ENCODE assay signal across 8 mouse cellular contexts in genomic region chr17:65559273-65559672, GRCm38 (mm10). TPM values are rescaled to one million over a fixed set of nuclear protein-coding genes. Genes with fewer than 3 reads are reported as not detected.
DNase-seq lines count a peak whose midpoint lies in the region; ATAC-seq and TF ChIP-seq lines count a peak whose summit lies in the region.

No protein-coding gene starts in this region.

- no peak for TF ChIP-seq POLR2A in cortical plate, adult 2 months (IDR thresholded peaks at IDR 0.05; ENCODE audit: extremely low read depth, insufficient read depth, low read length)

- ATAC-seq in frontal cortex, adult (ENCODE audit: low TSS enrichment): 0 out of 2 replicates have a peak, but pooled peaks have one; percentile 28

- DNase-seq in frontal cortex, postnatal 25 days (ENCODE audit: low spot score in 2 of 2): no peak
- peak; percentile 72 for DNase-seq in CD4-positive, CD25-positive, alpha-beta regulatory T cell, adult 2 months (ENCODE audit: low read depth, low spot score)
- DNase-seq in lung, postnatal 36 days: peak; percentile 32
- DNase-seq in thymus, postnatal 4 days: peak; percentile 68
- DNase-seq in gastrocnemius, adult 18-20 months (ENCODE audit: low spot score): no peak
- no peak for DNase-seq in cerebellum, postnatal 4 days (ENCODE audit: low spot score in 2 of 2)

- no peaks in the 10 kb centered on the region for H3K4me1 ChIP-seq in cortical plate, adult 2 months (ENCODE audit: control insufficient read depth, insufficient read depth, low read length)

- TF ChIP-seq CTCF in cortical plate, adult 2 months (IDR thresholded peaks at IDR 0.05; ENCODE audit: extremely low read depth, insufficient read depth, low read length): peak; percentile 37

- no peak overlapping the region for H3K4me3 ChIP-seq in cortical plate, adult 2 months (ENCODE audit: insufficient read depth, low read length)

- no peak overlapping the region for H3K27ac ChIP-seq in cortical plate, adult 2 months (ENCODE audit: insufficient read depth, low read length)

RNA-seq across cellular contexts. Expression of gene Tmem232, which starts 18.7 kb away (rescaled TPM):
- 2.2 and 2.5 TPM in 2 replicates for polyA plus RNA-seq in cortical plate, adult 2 months (2012; rRNA removed)
- 10 to 100 TPM; 18.6 to 19.4 TPM for total RNA-seq in gastrocnemius, adult 18-20 months (2021)

RNA-seq across cellular contexts. Expression of gene Vapa, which starts 54.1 kb away (rescaled TPM):
- polyA plus RNA-seq in cortical plate, adult 2 months (2012; rRNA removed): 84.1 and 87.5 TPM in 2 replicates
- total RNA-seq in gastrocnemius, adult 18-20 months (2021): 100 to 1,000 TPM; 138 to 142 TPM

Comparison
In these comparisons a context has a peak if more than half of its experiments do, and no peak if none do; other contexts are left out.
1. DNase-seq: peak in CD4-positive, CD25-positive, alpha-beta regulatory T cell, adult 2 months (single experiment), lung, postnatal 36 days (single experiment) and thymus, postnatal 4 days (single experiment); none in frontal cortex, postnatal 25 days (0 of 2), gastrocnemius, adult 18-20 months (single experiment) and cerebellum, postnatal 4 days (0 of 2).